Mouse (Mus musculus) cerebellum, adult 2 months (tissue): ENCODE results near the gene L3mbtl3.

Experiments
- CTCF ChIP-seq: fragments of 200-500 bp; IDR thresholded peaks from 2 replicates; pipeline ENCODE4 v1.5.1; 2011; ENCODE audit warnings: low read depth, mild to moderate bottlenecking, control low read depth, low read length, moderate library complexity, borderline replicate concordance; ENCODE audit not compliant: insufficient read depth
- POLR2A ChIP-seq: fragments of 200-500 bp; IDR thresholded peaks from 2 replicates; pipeline ENCODE4 v1.6.1; 2011; ENCODE audit warnings: low read length, control low read depth, borderline replicate concordance; ENCODE audit not compliant: insufficient read depth

DNA sequence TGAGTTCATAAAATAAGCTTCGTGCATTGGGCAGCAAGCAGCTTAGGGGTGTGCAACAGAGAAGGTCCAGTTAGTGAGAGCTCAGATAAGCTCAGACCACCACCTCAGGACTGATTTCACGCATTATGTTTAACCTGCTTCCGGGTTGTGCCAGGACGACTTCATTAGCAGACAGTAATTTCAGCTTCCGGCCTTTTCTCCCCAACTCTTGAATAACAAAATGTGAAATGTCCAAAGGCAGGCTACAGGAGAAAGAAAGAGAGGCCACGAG, 1.5 kb upstream of the L3mbtl3 start:
- TF ChIP-seq CTCF, result no peak
- TF ChIP-seq POLR2A, result no peak
